Mouse (Mus musculus) ES-Bruce4 (cell line): ENCODE data around the gene Ssh1.

ENCODE experiments used
- CTCF ChIP-seq: IDR thresholded peaks from one replicate; pipeline ENCODE4 v1.8.1; 2011; ENCODE audit warnings: low read depth, low read length
- POLR2A ChIP-seq: IDR thresholded peaks from one replicate; pipeline ENCODE4 v1.8.1; 2011; ENCODE audit warnings: low read length; ENCODE audit not compliant: insufficient read depth

- TF ChIP-seq POLR2A (no peak), CTCF (no peak)
Observed at GRCm38 (mm10) chr5:113919060-113919459, 74.6 kb downstream of the Ssh1 start.
